Mouse (Mus musculus) cerebellum, adult 9-10 months (tissue): ENCODE data around the gene Cfap161.
A peak's percentile ranks its signal among the peaks of the same experiment; 100 is the strongest.

ENCODE experiments used
- DNase-seq: peaks from one replicate; pipeline ENCODE4 v3.0.0; 2022

Gene Cfap161

DNA sequence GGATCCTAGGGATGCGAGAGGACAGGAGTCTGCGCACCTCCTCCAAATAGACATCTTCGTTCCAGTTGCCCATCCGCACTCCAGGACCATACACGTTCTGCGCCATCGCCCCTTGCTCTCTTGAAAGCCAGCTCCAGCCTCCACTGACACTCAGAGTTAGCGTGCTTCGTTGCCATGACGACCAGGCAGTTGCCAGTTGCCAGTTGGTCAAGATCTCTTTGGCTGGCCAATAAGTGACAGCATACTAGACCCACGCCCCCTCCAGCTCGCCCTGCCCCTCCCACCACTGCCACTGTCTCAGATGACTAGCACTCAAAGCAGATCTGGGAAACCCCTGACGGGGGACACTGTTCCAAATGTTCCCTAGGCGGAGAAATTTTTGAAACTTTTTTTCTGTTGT lies at the start of gene Cfap161:
Gene Cfap161, minus strand, starts transcription at position 176 of the 400 bp plus-strand sequence.
- DNase-seq = no peak

DNA sequence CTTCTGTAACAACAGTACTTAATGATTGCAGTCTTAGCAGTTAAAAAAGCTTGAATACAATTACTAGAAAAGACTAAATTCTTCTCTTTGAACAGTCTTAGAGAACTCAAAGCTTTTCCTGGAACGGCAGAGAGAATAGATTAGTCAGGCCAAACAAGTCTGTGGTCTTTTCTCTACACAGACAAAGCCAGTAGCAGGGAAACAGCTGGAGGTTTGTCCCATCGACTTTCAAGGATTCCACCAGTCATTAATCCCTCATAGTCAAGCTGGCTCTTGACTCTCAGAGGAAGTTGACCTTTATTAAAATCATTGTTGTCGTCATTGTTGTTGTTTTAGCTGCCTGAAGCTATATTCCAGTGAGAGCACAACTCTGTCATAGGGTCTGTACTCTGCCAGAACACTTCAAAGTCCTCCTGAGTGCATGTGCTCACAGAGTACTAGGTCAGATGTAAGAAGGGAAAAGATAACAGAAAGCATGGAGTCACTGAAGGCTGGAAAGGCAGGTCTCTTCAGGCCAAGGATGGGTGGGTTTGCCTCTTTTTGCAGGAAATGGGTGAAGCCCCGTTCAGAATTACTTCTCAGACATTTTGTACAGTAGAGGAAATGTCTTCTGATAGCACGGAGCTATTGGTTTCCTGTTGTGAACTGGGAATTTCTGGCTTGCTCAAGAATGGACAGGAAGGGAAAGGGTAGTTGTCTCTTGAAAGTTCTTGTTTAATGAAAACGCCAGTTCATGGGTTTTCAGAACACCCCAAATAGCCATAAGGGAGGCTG lies 48.0 kb upstream of the Cfap161 start:
- DNase-seq = no peak

DNA sequence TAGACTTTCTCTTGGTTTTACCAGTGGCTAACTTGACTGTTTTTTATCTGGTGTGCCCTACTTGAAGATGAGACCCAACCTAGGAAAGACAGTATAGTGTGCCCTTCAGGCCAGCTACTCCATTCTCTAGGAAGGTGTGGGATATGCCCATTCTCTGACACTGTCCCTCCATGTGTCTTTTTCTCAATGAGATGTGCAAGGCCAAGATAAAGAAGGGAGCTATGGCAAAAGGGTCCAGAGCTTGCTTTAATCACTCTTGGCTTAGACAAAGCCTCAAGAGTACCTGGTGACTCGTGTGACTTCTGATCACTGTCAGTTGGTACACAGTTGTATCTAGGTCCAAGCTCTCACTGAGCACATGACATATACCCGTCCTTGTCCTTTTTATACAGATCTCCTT lies 45.4 kb upstream of the Cfap161 start:
- DNase-seq = no peak

DNA sequence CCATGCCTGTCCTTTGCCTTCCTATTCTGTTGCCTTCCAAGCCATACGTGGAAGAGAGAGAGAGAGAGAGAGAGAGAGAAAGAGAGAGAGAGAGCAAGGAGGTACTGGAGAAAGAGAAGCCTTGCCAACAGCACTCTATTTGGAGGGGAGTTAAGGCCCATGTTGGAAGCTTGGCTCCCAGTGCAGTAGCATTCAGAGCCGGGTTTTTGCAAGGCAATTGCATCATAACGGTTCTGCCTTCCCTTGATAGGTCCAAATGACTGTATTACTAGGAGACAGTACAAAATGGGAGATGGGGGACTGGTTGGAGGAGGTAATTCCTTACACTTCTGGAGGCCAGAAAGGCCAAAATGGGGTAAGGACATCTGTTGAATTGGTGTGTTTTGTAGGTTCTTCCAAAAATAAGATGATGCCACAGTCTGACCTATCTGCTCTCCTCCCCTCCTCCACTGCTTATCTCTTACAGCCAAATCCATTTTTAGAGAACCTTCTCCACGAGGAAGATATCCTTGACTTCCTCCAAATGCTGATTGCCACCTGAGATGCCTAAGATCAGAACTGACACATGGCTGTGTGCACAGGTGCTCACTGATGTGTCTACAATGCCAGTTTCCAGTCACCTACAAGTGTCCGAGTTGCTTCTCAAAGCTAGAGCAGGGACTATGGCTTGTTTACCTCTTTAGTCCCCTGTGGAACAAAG lies 44.0 kb upstream of the Cfap161 start:
- no peak for DNase-seq

DNA sequence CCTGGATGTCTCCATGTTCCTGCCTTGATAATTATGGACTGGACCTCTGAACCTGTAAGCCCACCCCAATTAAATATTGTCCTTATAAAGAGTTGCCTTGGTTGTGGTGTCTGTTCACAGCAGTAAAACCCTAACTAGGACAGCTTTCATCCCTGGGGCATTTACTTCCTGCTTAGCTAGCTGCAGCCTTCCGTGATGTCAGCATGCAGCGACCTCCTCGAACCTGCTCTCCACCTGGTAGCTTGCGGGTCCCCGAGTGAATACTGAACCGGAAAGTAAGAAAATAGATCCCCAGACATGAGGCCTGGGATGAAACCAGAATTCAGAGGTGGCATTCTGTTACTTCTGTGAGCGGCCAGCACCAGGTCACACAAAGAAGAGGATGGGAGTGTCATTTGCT lies 34.7 kb upstream of the Cfap161 start:
- DNase-seq = no peak

DNA sequence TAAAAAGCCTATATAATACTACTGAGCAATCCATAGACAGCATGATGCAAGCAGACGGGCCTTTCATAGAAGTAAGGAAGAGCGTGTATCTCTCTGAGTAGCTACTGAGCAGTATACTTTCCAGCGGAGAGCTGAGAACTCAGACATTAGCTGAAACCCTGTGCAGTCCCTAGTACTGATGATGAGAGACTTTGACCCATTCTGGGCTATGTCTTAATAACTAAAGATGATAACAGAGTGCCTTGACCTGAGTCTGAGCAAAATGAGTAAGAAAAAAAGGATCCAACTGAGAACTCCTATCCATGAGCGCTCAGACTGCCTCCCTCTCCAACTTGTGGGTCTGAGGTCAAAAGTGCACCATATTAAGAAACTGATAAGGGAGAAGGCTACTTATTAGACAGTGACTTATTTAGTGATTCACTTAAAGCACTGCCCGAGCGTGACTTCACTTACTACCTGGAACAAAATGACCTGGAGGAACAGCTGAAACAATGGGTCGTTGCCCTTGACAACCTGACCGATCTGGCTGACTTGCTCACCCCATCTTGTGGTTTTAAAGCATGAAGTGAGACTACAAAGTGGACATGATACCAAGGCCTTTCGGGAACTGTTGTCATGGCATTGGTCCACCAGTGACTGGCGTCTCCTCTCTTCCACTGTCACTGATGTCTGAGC lies 32.9 kb upstream of the Cfap161 start:
- DNase-seq = no peak

DNA sequence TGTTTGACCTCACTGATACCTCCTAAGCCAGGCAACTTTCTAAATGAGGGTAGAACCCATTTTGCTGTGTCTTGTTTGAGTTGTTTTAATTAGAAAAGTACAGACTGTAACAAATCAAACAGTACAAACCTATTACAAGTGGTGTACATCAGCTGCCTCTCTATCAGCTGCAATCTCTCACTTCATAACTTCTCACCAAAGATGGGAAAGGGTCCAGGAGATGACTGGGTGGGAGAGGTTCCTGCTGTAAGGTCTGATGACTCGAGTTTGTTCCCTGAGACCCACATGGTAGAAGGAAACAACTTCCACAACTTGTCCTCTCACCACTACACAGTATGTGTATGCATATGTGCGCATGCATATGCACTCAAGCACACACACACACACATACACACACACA lies 32.1 kb upstream of the Cfap161 start:
- no peak for DNase-seq

DNA sequence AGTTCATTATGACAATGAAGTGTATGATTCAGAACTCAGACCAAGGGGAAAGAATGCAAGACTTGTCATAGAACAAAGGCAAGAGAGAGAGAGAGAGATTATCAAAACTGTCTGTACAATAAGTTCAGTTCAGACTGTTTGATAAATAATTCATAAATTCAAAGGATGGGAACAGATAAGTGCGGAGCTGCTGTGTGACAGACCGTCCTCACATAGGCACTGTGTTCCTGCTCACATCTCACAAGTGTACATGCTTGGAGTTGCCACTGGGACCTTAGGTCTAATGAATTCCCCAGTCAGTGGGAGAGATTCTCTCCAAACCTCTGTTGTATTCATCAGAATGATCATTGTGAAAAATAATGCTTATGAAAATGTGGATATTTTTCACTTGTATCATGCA lies 27.3 kb upstream of the Cfap161 start:
- DNase-seq = no peak

DNA sequence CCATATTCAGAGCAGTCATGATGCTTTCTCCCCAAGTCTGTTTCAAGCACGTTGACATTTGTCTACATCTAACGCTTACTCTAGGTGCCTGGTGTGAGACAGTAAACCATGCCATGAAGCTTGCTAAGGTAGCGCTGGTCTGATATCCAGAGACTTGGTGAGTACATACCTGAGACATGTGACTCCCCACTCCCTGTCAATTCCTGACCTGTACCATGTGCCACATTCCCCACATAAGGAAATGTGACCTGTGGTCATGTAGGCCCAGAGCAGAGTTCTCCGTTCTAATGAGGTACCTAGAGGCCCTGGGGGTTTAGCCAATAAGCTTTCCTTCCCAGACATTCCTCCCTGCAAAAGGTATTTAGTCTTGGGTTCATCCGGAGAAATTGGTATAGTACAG lies 22.2 kb upstream of the Cfap161 start:
- no peak for DNase-seq

DNA sequence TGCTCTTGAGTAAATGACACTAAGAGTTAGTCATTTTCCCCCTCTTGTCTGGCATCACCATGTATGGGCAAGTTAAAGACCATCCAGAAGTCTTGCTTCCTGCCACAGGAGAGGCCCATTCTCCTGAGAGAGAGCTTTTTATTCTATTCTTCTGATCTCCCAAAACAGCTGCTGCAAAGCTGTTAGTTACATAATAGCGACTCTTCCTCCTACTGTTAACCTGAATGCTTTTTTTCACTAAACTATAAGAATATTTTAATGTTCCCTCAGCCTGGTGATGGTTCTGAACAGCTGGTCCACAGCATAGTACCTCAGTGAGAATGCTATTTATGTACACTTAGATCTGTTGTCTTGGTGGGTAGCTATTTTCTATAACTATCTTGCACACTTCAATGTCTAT lies 21.0 kb upstream of the Cfap161 start:
- no peak for DNase-seq

DNA sequence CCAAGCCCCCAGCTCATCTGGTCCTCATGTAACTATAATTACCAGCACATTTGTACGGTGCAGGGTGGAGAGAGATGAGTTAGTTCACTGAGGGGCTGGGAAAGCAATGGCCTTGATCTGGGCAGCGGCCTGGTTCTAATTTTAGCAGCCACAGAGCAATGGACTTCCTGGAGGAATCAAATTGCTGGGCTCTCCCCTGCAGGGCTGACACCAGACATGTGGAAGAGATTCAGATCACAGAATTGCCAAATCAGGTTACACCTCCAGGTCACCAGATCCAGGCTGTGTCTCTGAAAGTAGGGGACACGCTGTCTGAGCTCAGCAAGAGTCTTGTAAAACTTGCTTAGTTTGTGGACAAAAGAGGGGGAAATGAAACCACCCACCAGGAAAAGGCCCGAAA lies 19.3 kb upstream of the Cfap161 start:
- peak; percentile 64 for DNase-seq

DNA sequence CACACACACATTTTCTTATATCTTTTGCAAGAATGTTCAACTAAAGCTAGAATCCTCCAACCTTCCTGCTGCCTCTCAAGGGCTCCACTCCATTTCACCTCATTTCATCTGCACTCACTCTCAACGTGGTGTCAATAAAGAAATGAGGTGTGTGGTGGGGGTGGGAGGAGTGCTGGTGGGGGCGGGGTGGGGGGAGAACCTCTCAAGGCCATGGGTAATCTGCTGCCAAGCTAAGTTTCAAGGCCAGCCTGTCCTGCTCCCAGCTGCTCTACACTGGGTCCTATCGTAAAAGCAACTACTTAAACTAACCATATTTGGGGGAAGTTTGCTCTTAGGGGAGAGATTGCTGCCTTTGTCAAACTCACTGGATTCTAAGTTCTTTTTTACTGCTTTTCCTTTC lies 18.8 kb upstream of the Cfap161 start:
- no peak for DNase-seq

DNA sequence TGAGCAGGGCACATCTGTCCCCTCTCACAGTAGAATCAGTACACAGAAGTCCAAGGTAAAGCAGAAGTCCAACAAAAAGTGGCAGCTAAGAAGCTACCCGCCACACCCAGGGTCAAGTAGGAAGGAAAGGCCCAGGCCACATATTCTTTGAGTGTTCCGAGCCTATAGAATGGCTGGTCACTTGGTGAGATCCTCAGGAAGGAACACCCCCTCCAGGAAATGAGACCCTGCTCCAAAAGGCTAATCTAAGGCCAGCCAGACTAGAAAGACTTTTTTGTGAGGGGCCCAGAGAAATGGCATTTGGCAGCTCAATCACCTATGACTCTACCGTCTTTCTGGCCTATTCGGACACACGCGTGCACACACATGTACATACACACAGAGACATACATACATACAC lies 18.3 kb upstream of the Cfap161 start:
- DNase-seq = peak; percentile 24

DNA sequence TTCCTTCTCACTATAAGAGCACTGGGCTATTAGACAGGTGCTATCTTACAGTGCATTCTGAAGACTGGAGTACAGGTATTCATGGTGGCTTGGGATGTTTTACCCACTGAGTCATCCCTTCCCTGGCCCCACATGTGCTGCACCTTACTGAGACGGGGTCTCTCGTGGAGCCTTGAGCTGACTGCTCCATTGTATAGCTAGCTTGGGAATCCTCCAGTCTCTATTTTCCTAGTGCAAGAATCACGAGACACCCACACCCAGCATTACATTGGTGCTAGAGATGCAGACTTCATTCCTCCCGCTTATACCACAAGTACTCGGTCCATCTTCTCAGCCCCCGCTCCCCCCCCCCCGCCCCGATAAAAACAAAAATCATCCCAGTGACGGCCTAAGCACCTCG lies 17.9 kb upstream of the Cfap161 start:
- DNase-seq = no peak

DNA sequence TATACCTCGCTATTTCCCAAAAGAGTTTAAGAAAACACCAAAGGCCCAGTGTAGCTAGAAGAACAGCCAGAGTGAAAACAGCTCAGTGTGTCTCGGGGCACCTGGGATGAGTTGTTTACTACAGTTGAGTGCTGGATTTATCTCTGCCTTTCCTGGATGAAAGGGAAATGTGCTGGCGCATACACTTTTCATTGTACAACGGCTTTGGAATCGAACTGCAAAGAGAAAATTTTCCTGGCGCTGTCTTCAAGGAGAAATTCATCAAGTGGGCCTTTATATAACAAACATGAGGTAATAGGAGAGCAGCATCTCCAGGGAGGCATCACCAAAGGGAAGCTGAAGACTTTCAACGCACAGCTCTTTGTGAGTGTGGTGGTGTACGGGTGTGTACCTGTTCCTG lies 17.2 kb upstream of the Cfap161 start:
- peak; percentile 31 for DNase-seq

DNA sequence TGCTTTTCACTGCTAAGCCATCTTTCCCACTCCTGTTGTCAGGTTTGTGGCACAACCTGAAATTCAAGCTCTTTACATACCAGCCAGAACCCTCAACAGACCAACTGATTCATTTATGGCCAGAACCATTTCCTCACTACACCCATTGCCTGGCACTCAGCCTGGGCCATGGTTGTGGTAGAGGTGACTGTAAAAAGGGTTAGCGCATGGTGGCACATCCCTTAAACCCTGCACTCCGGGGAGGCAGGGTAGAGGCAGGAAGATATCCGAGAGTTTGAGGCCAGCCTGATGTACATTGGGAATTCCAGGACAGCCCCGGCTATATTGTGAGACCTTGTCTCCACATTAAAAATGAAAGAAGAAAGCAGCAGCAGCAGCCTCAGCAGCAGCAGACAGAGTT lies 16.8 kb upstream of the Cfap161 start:
- DNase-seq = peak; percentile 33

DNA sequence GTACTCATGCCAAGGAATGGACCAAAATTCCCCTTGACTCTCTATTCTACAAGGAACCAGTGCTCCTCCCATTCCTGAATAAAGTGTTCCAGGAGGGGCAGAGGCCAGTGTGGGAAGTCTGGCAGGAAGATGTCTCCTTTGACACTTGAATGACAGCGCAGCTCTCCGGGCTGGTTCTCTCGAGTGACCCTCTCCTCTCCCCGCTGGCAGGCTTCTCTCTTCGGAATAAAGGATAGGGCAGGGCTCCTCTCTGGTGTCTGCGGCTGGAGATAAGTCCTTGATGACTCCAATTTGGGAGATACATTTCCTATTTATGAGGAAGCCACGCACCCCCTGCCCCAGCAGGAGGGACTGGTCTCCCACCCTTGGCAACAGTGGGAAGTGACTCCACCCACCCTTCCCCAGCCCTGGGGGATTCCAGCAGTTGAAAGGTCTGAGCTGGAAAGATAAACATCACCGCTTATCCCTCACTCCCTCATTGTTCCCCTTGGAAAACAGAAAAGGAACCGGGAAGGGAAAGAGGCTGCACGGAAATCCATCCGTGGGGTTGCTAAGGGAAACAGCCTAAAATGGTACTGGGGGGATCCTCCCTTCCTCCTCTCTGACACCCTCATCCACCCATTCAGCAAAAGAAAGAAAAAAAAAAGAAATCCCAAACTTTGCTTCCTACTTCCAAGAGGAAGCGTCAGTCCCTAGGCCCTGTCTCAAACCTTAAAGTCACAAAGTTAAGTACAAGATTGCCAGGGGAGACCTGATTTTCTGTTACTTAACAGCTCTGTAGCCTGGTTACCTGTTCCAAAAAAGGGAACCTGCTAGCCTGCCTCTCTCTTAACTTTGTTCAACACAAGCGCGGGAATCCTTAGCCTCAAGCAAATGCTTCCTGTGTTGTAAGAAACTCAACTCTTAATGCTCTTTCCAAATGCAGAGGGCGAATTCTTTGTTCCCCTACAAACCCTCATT lies 15.7 kb upstream of the Cfap161 start:
- peak; percentile 64 for DNase-seq

DNA sequence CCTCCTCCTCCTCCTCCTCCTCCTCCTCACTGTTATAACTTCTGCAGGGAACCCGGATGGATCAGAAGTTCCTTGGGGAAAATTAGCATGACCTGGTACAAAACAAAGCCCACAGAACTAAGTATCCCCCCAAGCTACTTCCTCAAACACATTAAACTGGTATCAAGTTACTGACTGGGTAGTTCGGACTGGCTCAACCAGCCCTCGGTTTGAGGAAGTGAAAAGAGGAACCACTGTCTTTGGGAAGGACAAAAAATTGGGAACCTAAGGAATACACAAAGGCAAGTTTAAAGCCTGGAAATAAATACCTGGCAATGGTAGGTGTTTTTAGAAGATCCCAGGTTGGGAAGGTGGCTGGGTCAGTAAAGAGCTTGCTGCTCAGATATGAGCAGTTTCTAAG lies 15.0 kb upstream of the Cfap161 start:
- DNase-seq = peak; percentile 57

DNA sequence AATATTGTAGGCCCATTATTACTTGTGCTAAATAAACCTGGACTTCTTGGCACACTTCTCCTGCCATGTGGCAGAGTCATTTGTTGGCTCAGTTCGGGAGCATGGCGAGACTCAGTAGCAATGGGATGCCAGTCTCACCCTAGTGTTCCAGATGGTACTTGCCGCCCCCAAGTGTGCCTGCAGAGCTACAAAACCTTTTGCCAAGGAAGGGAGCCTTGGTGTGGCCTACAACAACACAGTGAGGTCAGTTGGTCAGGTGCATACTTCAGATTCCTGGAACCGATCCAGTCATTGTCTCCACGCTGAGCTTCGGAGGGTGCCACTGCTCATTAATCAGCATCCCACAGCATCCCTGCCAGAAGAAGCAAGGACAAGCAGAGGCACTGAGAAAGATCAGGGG lies 14.4 kb upstream of the Cfap161 start:
- peak; percentile 100 for DNase-seq

DNA sequence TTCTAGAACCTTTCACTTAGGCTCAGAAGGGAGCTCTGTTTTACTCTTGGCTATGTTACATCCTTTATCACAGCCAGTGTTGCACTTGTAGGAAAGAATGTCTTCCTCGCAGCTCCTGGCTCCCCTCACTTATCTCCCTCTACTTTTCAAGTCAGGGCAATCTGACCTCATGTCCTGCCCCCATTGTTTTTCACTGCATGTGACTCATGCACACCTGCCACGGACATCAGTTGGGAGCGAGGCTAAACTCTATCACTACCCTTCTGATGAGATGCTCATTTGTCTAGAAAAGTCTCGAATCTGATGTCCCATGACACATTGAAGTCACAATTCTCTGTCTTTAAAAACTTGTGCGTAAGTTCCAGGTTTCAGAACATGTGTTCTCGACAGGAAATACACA lies 12.3 kb upstream of the Cfap161 start:
- DNase-seq = no peak

DNA sequence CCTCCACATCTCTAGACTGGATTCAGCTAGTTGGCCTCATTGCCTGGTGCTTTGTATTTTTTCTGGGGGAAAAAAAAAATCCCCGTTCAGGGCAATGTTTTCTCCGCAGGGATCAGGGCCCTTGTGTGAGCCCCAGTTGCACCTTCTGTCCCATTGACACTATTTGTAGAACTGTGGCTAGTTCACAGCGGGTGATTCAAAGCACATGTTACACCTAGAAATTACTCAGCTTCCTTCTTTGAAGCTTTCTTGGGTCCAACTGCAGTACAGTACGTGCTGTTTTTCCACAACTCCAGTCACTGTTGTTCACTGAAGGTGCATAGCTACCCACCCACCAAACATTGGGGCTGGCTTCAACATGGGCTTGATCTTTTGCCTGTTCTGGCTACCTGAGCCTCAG lies 9.1 kb upstream of the Cfap161 start:
- peak; percentile 36 for DNase-seq

DNA sequence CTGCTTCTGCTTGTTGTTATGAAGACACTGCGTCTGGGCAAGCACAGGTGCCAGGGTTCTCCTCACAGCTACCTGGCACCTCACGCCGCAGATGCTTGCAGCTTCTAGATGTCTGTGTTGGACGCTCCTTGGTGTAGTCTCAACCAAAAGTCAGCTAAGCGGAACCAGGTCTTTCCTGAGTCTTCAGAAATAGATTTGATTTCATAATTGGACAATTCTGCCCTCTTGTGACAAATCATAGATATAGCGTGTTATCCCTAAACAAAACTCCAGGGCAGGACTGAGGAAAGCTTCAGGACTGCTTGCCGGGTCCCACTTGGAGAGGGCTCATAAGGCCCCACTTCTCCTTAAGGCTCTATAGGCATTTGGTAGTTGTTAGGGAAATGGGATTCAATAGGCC lies 7.8 kb upstream of the Cfap161 start:
- DNase-seq = peak; percentile 85

DNA sequence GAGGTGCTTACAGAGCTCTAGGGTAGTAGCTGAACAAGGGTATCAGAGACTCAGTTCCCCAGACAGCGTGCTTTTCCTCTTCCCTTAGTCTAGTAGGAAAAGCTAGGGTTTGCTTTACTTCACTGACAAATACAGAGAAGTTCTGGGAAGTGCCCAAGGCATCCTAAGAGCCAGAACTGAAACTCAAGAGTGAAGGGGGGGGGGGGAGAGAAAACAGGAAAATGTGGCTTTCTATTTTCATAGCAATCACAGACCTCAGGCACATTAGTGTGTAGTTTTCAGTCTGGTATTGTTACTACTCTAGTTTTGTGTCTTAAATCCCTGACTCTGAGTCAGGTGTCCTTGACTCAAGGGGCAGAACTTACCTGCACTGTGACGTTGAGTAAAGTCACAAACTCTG lies 7.3 kb upstream of the Cfap161 start:
- no peak for DNase-seq
